Mouse (Mus musculus) hematopoietic stem cell, adult 5-6 weeks (primary cell): ENCODE results near the gene Efcab9. TPM values are rescaled to one million over a fixed set of nuclear protein-coding genes. Genes with fewer than 3 reads are reported as not detected.

Experiments
- ATAC-seq, 2 experiments: fragments of 125-278 bp in 1 of 2; replicated peaks in 1 of 2; 2 replicates each; pipeline ENCODE4 v1.8.0; 2016 to 2017; ENCODE audit warnings: inconsistent platforms in 2 of 2, mild to moderate bottlenecking in 2 of 2, moderate number of reproducible peaks in 2 of 2, low read depth in 1 of 2, moderate TSS enrichment in 1 of 2; ENCODE audit not compliant: low FRiP score in 2 of 2, poor library complexity in 2 of 2, severe bottlenecking in 2 of 2, insufficient read depth in 1 of 2, low TSS enrichment in 1 of 2
- total RNA-seq: library from RNA; stranded (forward); fragments of 172-1452, 232-1000 nt; gene quantifications from 2 replicates; pipeline ENCODE4 v1.2.3, GENCODE M21; 2017

Efcab9 gene
- not detected in 2 replicates for total RNA-seq

DNA sequence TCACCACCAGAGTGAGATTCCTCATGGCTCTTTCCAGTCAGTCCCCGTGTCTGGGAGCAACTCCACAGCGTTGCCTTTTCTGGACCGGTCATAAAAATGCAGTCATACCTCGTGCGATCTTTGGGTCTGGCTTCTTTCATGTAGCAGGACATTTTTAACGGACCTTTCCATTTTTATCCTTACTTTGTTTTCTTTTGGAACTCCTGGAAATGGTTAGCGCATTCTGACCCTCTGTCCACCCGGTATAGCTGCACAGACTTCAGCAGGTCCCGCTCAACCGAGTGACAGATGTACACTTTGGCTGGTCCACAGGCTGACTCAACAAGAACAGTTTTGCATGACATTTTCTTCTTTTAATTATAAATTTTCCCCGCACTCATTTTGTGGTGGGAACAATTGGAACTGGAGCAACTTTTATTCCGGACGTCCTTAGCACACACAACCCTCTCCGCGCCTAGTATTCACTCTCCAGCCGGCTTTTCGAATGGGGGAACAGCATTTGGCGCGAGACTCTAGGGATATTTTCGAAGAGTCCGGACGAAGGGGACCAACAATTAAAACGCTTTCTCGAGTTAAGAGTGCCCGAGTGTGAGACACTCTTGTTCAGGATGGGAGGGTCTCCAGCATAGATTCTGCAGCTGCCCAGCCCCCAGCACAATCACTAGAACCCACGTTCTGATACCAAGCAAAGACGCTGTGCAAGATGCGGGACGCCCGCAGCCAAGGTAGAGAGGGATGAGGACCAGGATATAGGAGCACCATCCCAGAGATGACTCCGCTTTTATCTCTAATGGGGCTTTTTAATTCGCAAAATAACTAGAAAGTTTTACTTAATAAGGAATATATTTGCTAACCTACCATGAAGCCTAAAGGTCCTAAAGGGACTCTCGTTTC, at the start of gene Efcab9:
TSS of gene Efcab9 (minus strand) at position 211 of the 894 bp plus-strand sequence.
- no peak for ATAC-seq

DNA sequence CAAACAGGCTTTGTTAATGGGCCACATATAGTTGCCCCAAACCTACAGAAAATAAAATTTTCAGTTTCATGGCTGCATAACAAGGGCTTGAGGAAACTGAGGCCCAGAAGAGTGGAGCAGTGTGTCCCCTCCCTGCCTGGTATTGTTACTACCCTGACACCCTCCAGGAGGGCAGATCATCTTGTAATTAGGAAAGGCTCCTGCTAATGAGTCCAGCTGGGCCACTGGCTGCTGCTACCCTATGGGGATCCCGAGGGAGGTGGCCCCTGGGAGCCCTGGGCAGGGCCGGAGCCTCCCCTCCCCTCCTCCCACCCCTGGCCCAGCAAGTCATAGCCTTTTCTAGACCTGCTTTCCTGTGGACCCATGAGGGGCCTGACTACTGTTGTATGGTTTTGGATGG, 49.1 kb upstream of the Efcab9 start:
- ATAC-seq = no peak

DNA sequence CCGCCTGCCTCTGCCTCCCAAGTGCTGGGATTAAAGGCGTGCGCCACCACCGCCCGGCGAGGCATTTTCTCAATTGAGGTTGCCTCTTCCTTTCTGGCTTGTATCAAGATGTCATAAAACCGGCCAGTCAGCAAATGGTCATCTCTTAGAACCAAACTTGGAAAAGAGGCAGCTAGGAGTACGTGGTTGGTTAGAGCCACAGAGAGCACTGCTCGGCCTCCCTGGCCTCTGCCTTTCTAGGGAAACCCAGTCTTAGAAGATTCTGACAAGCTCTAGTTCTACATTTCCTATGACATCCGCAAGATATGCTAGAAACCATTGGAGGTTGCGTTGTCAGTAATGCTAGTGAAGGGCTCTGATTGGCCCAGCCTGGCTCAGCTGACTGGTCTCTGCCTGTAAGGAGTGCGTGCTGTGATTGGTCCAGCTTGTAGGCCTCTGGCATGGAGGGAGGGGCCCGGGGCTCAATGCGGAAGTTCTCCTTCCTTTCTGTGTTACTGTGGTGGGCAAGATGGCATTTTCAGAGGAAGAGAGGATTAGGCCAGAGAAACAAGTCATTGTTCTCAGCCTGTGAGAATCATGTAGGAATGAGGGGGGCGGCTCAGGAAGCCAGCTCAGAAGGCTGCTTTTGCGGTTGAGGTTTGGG, 48.5 kb upstream of the Efcab9 start:
- ATAC-seq = peak; percentile 94 to 98

DNA sequence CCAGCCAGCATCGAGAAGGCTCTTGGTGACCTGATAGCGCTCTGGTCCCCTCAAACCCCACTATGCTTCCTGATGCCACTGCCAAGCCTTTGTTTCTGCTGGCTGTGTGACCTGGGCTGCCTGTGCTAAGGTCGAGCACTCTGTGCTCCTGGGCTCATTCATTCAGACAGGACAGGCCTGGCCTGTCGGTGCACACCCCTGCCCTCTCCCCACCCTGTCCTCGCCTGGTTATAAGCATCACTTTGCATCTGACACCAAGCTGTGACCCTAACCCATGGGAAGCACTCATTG, 44.8 kb upstream of the Efcab9 start:
- ATAC-seq = no peak

DNA sequence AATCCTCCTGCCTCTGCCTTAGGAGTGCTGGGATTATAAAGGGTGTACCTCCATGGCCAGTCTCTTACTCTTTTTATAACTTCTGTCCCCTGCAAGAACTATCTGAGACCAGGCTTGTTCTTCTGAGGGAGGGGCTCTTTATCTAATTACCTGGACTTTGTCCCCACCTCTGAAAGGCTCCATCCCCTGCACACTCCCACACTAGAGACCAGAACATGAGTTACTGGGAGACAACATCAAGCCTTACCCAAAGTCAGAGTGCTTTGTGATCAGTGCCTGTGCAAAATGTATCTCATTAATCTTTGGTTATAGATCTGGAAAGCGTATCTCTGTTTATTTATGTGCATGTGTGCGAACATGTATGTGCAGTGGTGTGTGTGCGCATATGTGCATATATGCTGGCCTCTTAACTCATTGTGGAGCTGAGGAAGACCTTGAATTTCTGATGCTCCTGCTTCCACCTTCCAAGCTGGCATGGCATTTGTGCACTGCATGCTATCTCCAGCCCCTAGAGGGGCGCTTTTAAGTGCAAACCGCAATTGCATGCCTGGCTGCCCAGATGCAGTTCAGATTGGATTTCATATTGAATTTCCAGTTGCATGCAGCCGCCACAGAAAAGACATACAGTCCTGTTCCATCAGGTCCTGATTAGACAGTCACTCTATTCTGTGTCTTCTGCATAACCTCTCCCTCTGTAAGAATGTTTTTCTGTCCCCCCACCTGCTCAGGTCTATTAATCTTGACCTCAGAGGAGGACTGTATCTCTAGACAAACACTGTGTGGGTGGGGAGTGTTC, 44.3 kb upstream of the Efcab9 start:
- no peak for ATAC-seq

DNA sequence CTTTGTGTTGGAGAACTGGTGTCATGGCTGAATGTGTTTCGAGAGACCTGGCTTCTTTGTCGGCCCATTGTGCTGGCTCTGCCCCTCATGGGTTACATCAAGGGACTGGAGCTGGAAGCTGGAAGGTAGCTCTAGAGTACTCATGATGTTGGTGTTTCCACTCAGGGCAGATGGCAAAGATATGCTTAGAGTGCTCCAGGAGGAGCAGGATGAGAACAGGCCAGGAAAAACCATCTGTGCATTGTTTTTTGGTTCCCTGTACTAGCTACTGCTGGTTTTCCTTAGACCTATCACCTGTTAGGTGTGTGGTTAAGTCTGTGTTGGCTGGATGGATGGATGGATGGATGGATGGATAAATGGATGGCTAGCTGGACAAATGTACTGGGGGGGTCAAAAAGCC, 41.8 kb upstream of the Efcab9 start:
- ATAC-seq = no peak

DNA sequence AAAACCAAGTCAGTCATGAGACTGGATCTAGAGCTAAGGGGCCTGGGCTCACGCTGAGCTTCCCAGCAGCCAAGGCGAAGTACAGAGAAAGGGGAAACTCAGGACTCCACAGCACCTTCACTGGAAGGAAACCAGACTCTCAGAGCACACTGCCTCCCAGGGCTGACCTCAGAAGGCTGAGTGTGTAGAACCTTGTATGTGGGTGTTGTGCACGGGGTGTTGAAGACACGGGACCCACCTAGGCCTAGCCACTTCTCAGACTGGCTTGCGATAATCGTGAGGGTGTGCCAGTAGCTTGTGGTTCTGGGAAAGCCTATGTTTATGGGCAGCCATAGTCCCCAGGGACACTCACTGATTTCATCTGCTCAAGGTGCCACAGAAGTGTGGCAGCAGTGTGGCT, 39.2 kb upstream of the Efcab9 start:
- peak; percentile 48 to 77; a peak in 3 of 4 replicates for ATAC-seq

DNA sequence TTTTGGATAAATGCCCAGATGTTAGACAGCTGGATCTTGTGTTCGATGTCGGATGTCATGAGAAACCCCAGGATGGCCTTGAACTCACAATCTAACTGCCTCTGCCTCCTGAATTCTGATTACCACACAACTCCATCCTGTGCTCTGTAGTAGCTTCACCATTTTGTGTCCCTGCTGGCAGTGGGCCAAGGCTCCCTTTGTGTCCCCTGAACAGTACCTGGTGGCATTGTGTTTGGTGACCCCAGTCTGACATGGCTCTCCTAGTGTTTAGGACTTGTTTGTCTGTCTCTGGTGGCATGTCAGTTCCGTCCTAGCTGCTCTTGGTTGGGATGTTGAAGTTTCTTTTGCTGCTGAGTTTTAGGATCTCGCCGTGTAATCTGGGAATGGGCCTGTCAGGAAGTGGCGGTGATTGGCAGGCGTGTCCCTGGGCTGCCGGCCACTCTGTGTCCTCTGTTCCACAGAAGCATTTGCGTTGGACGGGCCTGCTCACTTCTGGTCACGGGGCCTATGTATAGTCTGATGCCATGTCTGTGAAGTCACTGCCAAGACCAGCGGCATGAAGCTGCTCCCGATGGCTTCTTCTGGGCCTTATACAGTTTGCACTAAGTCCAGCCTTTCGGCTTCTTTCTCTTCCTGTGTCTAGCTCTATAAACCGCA, 36.9 kb upstream of the Efcab9 start:
- no peak for ATAC-seq

DNA sequence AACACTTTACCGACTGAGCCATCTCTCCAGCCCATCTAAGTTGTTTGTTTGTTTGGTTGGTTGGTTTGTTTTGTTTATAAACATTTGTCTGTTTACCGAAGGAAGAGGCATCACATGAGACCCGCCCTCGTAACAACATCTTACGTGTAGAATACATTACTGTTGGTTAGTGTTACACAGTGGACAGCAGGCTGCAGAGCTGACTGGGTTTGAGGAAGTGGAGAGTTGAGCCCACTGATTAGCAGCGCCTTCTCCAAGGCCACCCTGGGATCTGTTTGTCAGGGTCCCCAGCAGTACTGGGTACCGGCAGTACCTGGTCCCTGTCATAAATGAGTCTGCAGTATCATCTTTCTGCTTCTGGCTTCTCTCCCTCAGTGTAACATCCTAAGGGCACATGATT, 36.2 kb upstream of the Efcab9 start:
- ATAC-seq = no peak

DNA sequence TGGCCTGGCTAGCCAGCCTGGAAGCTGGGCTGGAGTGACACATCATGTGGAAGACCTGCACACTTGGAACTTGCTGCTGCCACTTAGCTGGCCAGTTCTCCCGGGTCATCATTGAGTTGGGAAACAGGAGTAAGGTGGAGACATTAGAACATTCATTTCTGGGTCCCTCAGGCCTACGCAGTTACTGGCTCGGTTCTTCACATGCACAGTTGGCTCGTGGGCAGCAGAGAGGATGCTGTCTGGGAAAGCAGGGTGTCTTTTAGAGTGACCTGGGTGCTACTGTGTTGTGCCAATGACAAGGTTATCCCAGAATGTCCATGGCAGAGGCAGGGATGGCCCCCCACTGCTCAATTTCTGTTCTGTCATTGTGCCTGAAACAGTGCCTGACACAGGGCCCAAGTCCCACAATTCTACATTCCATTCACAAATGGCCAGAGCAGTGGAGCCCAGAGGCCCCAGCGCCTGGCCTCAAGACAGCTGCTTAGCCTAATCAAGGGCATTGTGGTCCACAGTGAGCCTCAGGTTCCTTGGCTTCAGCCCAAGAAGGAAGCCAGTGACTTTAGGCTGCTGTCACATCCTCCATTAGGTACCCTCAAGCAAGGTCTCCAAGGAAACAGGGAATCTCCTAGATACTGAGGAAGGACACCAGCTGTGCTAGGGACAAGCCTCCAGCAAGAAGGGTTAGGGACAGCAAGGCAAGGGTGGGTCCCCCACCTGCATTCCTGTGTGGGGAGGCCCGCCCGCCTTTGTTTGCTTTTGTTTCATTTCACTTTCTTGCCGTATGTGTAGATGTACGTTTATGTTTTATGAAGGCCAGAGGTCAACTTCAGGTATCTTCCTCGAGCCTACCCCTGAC, 35.3 kb upstream of the Efcab9 start:
- no peak for ATAC-seq

DNA sequence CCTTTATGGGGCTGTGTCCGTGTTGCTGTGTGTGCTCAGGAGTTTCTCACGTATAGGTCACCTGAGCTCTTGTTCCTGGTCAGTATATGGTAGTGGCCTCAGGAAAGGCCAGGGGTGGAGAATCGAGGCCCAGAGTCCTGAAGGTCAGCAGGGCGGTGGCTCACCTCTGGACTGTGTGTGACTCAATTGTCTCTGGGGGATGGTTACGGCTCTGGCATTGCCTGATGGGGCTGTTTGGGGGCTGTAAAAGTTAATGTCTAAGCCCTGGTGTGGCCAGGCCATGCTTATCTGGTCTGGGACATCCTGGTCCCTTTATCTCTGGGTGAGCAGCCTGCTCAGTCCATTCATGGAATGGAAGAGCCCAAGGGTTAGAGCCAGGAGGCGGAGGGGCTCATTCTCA, 34.3 kb upstream of the Efcab9 start:
- no peak for ATAC-seq

DNA sequence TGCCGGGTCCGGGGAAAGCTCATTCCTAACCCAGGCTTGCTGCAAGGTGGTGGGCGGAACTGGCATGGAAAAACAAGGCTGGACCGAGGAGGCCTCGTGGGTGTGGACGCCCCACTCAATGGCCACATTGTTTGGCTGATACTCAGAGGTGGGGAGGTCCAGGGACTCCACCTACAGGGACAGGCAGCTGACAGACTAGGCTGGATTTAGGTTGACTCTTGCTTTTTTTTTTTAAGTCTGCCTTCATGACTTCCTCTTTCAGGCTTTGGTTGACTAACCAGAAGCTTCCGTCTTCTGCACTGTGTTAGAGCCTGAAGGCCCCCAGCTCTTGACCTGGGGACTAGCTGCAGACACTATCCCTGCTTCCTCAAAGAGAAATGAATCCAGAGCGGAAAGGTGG, 33.2 kb upstream of the Efcab9 start:
- peak; percentile 90 for ATAC-seq

DNA sequence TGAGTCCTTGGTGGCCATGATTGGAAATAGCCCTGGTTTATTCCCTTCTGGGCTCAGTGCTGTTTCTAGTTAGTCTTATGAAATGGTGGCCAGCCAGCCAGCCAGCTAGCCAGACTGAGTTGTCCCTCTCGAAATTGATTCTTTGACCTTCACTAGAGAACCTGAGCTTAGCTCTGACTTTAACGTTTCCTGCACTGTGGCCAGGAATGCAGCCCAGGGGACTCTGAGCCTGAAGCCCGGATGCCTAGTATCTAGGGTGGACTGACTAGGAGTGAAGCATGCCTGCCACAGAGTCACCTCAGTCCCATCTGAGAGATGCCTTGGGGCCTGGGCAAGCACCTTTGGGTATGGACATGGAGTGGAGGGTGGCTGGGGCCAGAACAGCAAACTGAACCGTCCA, 32.7 kb upstream of the Efcab9 start:
- ATAC-seq = no peak

DNA sequence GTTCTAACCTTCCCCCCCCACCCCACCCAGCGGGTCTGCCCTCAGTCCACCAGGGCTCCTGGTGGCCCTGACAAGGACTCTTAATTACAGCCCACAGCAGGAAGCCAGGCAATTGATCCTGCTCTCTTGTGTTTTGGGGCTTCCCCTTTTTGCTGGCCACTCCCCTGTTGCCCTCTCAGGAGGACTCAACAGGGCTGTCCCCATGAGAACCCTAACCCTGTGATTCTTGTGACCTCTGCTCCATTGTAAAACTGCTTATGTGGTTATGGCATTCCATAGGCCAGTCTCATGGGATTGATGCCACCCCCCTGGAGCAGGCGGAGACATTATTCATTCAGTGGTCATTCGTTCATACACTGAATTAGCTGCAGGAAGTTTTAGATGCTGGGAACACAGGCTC, 31.8 kb upstream of the Efcab9 start:
- peak; percentile 47 to 56 for ATAC-seq

DNA sequence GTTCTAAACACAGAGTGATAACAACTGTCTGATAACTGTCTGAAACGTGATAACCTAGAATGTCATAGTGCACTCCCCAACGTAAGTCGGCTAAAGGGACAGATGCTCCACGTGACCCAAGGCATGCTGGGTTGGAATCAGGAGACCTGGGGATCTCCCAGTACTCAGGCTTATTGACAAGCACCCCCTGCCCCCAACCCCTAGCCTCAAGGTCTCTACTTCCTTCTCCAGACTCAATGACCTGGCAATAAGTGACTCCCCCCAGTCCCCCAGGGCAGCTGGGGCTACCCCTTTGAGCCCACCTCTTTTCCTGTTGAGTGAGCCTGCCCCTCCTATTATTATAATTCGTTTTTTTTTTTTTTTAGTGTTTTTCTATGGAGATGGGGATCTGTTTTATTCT, 30.8 kb upstream of the Efcab9 start:
- ATAC-seq = no peak

DNA sequence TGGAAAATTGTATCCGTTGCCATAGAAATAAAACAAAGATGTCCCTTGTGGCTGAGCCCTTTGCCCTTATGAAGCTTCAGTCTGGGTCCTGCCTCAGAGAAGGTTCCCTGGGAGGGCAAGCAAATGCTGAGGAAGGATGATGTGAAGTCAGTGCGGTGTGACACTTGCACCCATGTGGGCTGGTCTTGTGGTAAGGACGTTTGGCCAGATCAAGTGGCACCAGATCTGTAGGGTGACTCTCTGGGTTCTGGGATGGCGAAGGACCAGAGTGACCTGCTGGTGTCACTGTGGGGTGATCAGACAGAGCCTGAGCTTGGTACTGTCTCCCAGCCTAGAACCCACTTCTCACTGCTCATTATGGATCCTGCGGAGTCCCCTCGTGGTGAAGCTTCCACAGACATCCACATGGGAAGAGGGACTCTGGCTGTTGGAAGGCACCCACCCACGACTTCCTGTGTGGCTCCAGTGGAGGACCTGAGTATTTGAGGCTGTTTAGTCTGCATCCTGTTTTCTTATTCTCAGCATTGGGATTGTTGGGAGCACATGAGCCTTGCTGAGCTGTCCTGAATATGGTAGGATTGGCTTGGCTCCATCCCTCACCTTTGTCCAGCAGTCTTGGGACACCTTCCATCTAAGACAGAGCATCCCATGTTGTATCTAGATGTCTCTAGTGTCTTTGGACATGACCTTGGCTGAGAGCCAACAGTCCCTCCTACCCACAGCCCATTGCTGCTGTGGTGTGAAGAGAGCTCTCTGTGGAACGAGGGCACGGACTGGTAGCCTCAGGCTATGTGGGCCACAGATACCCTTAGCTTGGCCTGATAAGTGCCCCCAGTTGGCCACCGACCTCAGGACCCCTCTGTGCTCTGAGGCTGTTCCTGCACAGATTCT, 29.8 kb upstream of the Efcab9 start:
- no peak for ATAC-seq
